Mouse (Mus musculus): ENCODE measurements around the gene Phf10. TPM values are rescaled to one million over a fixed set of nuclear protein-coding genes. Genes with fewer than 3 reads are reported as not detected.

Gene Phf10
- polyA plus RNA-seq, 1 experiment: 26.0 TPM

Other genes starting within 250 kb of the Phf10 start
- gene Wdr27, start 18.1 kb downstream of the Phf10 start, polyA plus RNA-seq (2012; rRNA removed): 12.9 and 13.5 TPM in 2 replicates
- 19.1 and 19.6 TPM in 2 replicates for gene 1600012H06Rik, start 18.1 kb downstream of the Phf10 start, polyA plus RNA-seq (2012; rRNA removed)
- gene 9030025P20Rik, start 17.2 kb upstream of the Phf10 start, polyA plus RNA-seq (2012; rRNA removed): 15.7 and 17.3 TPM in 2 replicates
- gene Gm3417, start 17.5 kb upstream of the Phf10 start, polyA plus RNA-seq (2012; rRNA removed): 2.1 and 4.8 TPM in 2 replicates
- 3.3 and 4.5 TPM in 2 replicates for gene Gm3435, start 48.9 kb upstream of the Phf10 start, polyA plus RNA-seq (2012; rRNA removed)
- 53.5 and 69.0 TPM in 2 replicates for gene Ermard, start 79.9 kb upstream of the Phf10 start, polyA plus RNA-seq (2012; rRNA removed)
- gene Tcte3, start 80.2 kb upstream of the Phf10 start, polyA plus RNA-seq (2012; rRNA removed): 0.63 and 1.00 TPM in 2 replicates
- 3.4 and 5.6 TPM in 2 replicates for gene Gm3448, start 80.3 kb upstream of the Phf10 start, polyA plus RNA-seq (2012; rRNA removed)